Mouse (Mus musculus): ENCODE results near the gene Letmd1. TPM values are rescaled to one million over a fixed set of nuclear protein-coding genes. Genes with fewer than 3 reads are reported as not detected.

The Letmd1 gene
- polyA plus RNA-seq, 1 experiment from 2014 or later = 53.1 TPM

GRCm38 (mm10) chr15:100525405-100525804 lies 56.6 kb downstream of the Letmd1 start:
- Histone ChIP-seq H3K36me3 (peaks cover 47% of the 10 kb centered on the region), H3K9ac (no peak overlapping the region), H3K9me3 (no peaks in the 10 kb centered on the region), H3K4me2 (no peak overlapping the region), H3K4me3 (no peak overlapping the region), H3K4me1 (replicated peaks) (no peaks in the 10 kb centered on the region), H3K27ac (no peak overlapping the region), H3K27me3 (no peaks in the 10 kb centered on the region)
- 97% methylated on average over 14 of the region's 14 CpGs for WGBS
- no peak for ATAC-seq (ENCODE audit: low FRiP score)

- no peaks in the 10 kb centered on the region for H3K4me1 ChIP-seq (replicated peaks)
- H3K9me3 ChIP-seq = no peaks in the 10 kb centered on the region
- WGBS = 90% methylated on average over 5 of the region's 5 CpGs
- no peak overlapping the region for H3K9ac ChIP-seq
- peaks cover 32% of the 10 kb centered on the region for H3K36me3 ChIP-seq
- H3K4me2 ChIP-seq = no peak overlapping the region
- H3K27ac ChIP-seq = no peak overlapping the region
- H3K27me3 ChIP-seq = no peaks in the 10 kb centered on the region
- H3K4me3 ChIP-seq = no peak overlapping the region
- ATAC-seq (ENCODE audit: low FRiP score) = no peak
Observed at GRCm38 (mm10) chr15:100527900-100528299, 59.1 kb downstream of the Letmd1 start.

Other genes with a start within 250 kb of the Letmd1 start
- gene Atf1, start 241.2 kb upstream of the Letmd1 start, polyA plus RNA-seq (2015; fragmentation: Nextera tagmentation; extraction: Ambion mirVana) = 17.5 and 17.7 TPM in 2 replicates
- not detected in 2 replicates for gene Tmprss12, start 188.2 kb upstream of the Letmd1 start, polyA plus RNA-seq (2015; fragmentation: Nextera tagmentation; extraction: Ambion mirVana)
- 3.2 and 4.3 TPM in 2 replicates for gene Mettl7a1, start 164.9 kb upstream of the Letmd1 start, polyA plus RNA-seq (2015; fragmentation: Nextera tagmentation; extraction: Ambion mirVana)
- gene Mettl7a3, start 134.1 kb upstream of the Letmd1 start, polyA plus RNA-seq (2015; fragmentation: Nextera tagmentation; extraction: Ambion mirVana) = 0.13 and 0.31 TPM in 2 replicates
- 0.62 TPM in 1 of 2 replicates, not detected in the other for gene Methig1, start 115.9 kb upstream of the Letmd1 start, polyA plus RNA-seq (2015; fragmentation: Nextera tagmentation; extraction: Ambion mirVana)
- gene Mettl7a2, start 115.8 kb upstream of the Letmd1 start, polyA plus RNA-seq (2015; fragmentation: Nextera tagmentation; extraction: Ambion mirVana) = not detected in 2 replicates
- gene Higd1c, start 104.5 kb upstream of the Letmd1 start, polyA plus RNA-seq (2015; fragmentation: Nextera tagmentation; extraction: Ambion mirVana) = not detected in 2 replicates
- gene Gm5475, start 46.9 kb upstream of the Letmd1 start, polyA plus RNA-seq (2015; fragmentation: Nextera tagmentation; extraction: Ambion mirVana) = 0.10 and 0.14 TPM in 2 replicates
- 23.8 and 24.1 TPM in 2 replicates for gene Slc11a2, start 44.0 kb upstream of the Letmd1 start, polyA plus RNA-seq (2015; fragmentation: Nextera tagmentation; extraction: Ambion mirVana)
- gene Csrnp2, start 26.5 kb downstream of the Letmd1 start, polyA plus RNA-seq (2015; fragmentation: Nextera tagmentation; extraction: Ambion mirVana) = 43.2 and 44.4 TPM in 2 replicates
- 40.3 and 41.6 TPM in 2 replicates for gene Tfcp2, start 83.0 kb downstream of the Letmd1 start, polyA plus RNA-seq (2015; fragmentation: Nextera tagmentation; extraction: Ambion mirVana)
- gene Pou6f1, start 131.0 kb downstream of the Letmd1 start, polyA plus RNA-seq (2015; fragmentation: Nextera tagmentation; extraction: Ambion mirVana) = 38.0 and 41.2 TPM in 2 replicates
- 150 and 152 TPM in 2 replicates for gene Dazap2, start 146.3 kb downstream of the Letmd1 start, polyA plus RNA-seq (2015; fragmentation: Nextera tagmentation; extraction: Ambion mirVana)
- gene Smagp, start 167.9 kb downstream of the Letmd1 start, polyA plus RNA-seq (2015; fragmentation: Nextera tagmentation; extraction: Ambion mirVana) = 4.0 and 4.1 TPM in 2 replicates
- 2.0 and 2.4 TPM in 2 replicates for gene Bin2, start 200.5 kb downstream of the Letmd1 start, polyA plus RNA-seq (2015; fragmentation: Nextera tagmentation; extraction: Ambion mirVana)
- 1.4 and 2.1 TPM in 2 replicates for gene Cela1, start 218.9 kb downstream of the Letmd1 start, polyA plus RNA-seq (2015; fragmentation: Nextera tagmentation; extraction: Ambion mirVana)

Measured in hindbrain, embryonic 13.5 days (tissue).